Mouse (Mus musculus): ENCODE data around the gene Llgl2.

- peak; percentile 86; the same call in 1 of the 2 replicates for TF ChIP-seq CTCF (IDR thresholded peaks at IDR 0.05; ENCODE audit: extremely low read depth, insufficient read length, insufficient replicate concordance, low read depth, low read length)
- no peak for TF ChIP-seq POLR2A (IDR thresholded peaks at IDR 0.05; ENCODE audit: low read depth, low read length)
Observed at GRCm38 (mm10) chr11:115898886-115899285, 75.0 kb downstream of the Llgl2 start.
